Mouse (Mus musculus) lung, postnatal 36 days (tissue): Measurements from ENCODE around the gene Prr5l.

Experiments used
- DNase-seq: peaks from one replicate; pipeline ENCODE4 v3.0.0; 2022; ENCODE audit warnings: mixed read lengths

Gene Prr5l

GRCm38 (mm10) chr2:101820816-101821215 is 62.0 kb downstream of the Prr5l start:
- no peak for DNase-seq

GRCm38 (mm10) chr2:101818986-101819764 is 63.7 kb downstream of the Prr5l start:
- no peak for DNase-seq

- no peak for DNase-seq
Measured at GRCm38 (mm10) chr2:101816646-101817308, 66.0 kb downstream of the Prr5l start.

GRCm38 (mm10) chr2:101815250-101815934 is 67.4 kb downstream of the Prr5l start:
- DNase-seq, result peak; percentile 63

- DNase-seq, result peak; percentile 46
Measured at GRCm38 (mm10) chr2:101814272-101814625, 68.6 kb downstream of the Prr5l start.

- DNase-seq, result peak; percentile 39
Measured at GRCm38 (mm10) chr2:101813581-101814271, 69.1 kb downstream of the Prr5l start.

GRCm38 (mm10) chr2:101811925-101812324 is 70.9 kb downstream of the Prr5l start:
- DNase-seq, result no peak

GRCm38 (mm10) chr2:101810774-101811173 is 72.1 kb downstream of the Prr5l start:
- peak; percentile 25 for DNase-seq

GRCm38 (mm10) chr2:101809640-101810305 is 73.1 kb downstream of the Prr5l start:
- no peak for DNase-seq

- DNase-seq, result no peak
Measured at GRCm38 (mm10) chr2:101807756-101808155, 75.1 kb downstream of the Prr5l start.

GRCm38 (mm10) chr2:101802240-101802639 is 80.6 kb downstream of the Prr5l start:
- no peak for DNase-seq

GRCm38 (mm10) chr2:101797901-101798250 is 85.0 kb downstream of the Prr5l start:
- peak; percentile 25 for DNase-seq

GRCm38 (mm10) chr2:101797166-101797900 is 85.5 kb downstream of the Prr5l start:
- DNase-seq, result peak; percentile 67

- peak; percentile 90 for DNase-seq
Measured at GRCm38 (mm10) chr2:101796287-101797115, 86.3 kb downstream of the Prr5l start.

- DNase-seq, result no peak
Measured at GRCm38 (mm10) chr2:101792130-101792529, 90.7 kb downstream of the Prr5l start.

- DNase-seq, result peak; percentile 49
Measured at GRCm38 (mm10) chr2:101783255-101783654, 99.6 kb downstream of the Prr5l start.

GRCm38 (mm10) chr2:101781357-101781777 is 101.5 kb downstream of the Prr5l start:
- peak; percentile 67 for DNase-seq

- DNase-seq, result no peak
Measured at GRCm38 (mm10) chr2:101778080-101778479, 104.7 kb downstream of the Prr5l start.

GRCm38 (mm10) chr2:101763503-101763902 is 119.3 kb downstream of the Prr5l start:
- no peak for DNase-seq

GRCm38 (mm10) chr2:101762955-101763386 is 119.9 kb downstream of the Prr5l start:
- DNase-seq, result peak; percentile 69

GRCm38 (mm10) chr2:101762405-101762804 is 120.4 kb downstream of the Prr5l start:
- DNase-seq, result peak; percentile 62
